Mouse (Mus musculus) limb, embryonic 15.5 days (tissue): ENCODE measurements around the gene Vmn1r212. TPM values are rescaled to one million over a fixed set of nuclear protein-coding genes. Genes with fewer than 3 reads are reported as not detected.
"Not testable (repeated sequence)": the region's sequence is repeated elsewhere in the genome, so short reads cannot be mapped to it uniquely, and the experiment has no call there.

Experiments
- ATAC-seq: fragments of 200-750 bp; cut with Nextera tagmentation; 2 replicates; pipeline ENCODE4 v1.8.0; 2017; ENCODE audit warnings: low read depth, moderate TSS enrichment; ENCODE audit not compliant: insufficient number of reproducible peaks, low FRiP score, low TSS enrichment
- H3K27ac ChIP-seq: fragments of 300-500 bp; sonication (generic); 2 replicates; pipeline ENCODE4 v1.5.1; 2015; ENCODE audit warnings: moderate library complexity, mild to moderate bottlenecking, inconsistent platforms
- H3K27me3 ChIP-seq: fragments of 300-500 bp; sonication (generic); 2 replicates; pipeline ENCODE4 v1.6.1; 2015; ENCODE audit warnings: inconsistent platforms
- H3K36me3 ChIP-seq: fragments of 300-500 bp; sonication (generic); 2 replicates; pipeline ENCODE4 v1.6.1; 2015; ENCODE audit warnings: inconsistent platforms
- H3K4me1 ChIP-seq: fragments of 300-500 bp; sonication (generic); 2 replicates; pipeline ENCODE4 v1.6.1; 2015; ENCODE audit warnings: inconsistent platforms
- H3K4me2 ChIP-seq: fragments of 300-500 bp; sonication (generic); 2 replicates; pipeline ENCODE4 v1.6.1; 2015; ENCODE audit warnings: mild to moderate bottlenecking, inconsistent platforms
- H3K4me3 ChIP-seq: fragments of 300-500 bp; sonication (generic); 2 replicates; pipeline ENCODE4 v1.5.1; 2015; ENCODE audit warnings: mild to moderate bottlenecking, inconsistent platforms
- H3K9ac ChIP-seq: fragments of 300-500 bp; sonication (generic); 2 replicates; pipeline ENCODE4 v1.6.1; 2015; ENCODE audit warnings: inconsistent platforms
- H3K9me3 ChIP-seq: fragments of 300-500 bp; sonication (generic); 2 replicates; pipeline ENCODE4 v1.6.1; 2016; ENCODE audit warnings: inconsistent platforms
- WGBS: fragments of 180-500 bp; shearing (Covaris S2); methylation state at CpG from one replicate; pipeline ENCODE4 v1.1.7; 2015; 5-methylcytosine and 5-hydroxymethylcytosine counted together
- polyA plus RNA-seq: library from polyadenylated mRNA; unstranded; fragments of >200 nt; fragmentation: Nextera tagmentation; extraction: Ambion mirVana; gene quantifications from 2 replicates; pipeline ENCODE4 v1.2.1, GENCODE M21; 2015

Gene Vmn1r212
- polyA plus RNA-seq: not detected in 2 replicates

DNA sequence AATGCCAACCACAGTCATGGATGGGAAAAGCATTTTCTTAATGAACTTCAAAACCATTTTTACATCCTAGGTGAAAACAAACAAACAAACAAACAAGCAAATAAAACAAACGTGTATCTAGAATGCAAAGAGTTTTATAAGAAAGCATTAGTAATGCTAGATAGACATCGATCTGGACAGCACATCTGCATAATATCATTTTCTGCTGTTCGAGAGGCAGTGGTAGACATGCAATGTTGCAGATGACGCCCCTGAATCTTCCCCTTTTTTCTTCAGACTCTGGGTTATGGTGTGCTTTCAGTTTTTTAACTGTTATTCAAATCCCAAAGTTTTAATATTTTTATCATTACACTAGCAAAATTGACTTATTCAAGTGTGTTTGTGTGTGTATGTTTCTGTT, at the start of gene Vmn1r212:
TSS of gene Vmn1r212 (minus strand) at position 101 of the 400 bp plus-strand sequence.
- Histone ChIP-seq H3K4me3 (no peak within 1 kb of the TSS), H3K27ac (no peak within 1 kb of the TSS), H3K9me3 (no peaks in the 10 kb centered on the region), H3K36me3 (no peaks in the 10 kb centered on the region), H3K4me1 (no peaks in the 10 kb centered on the region), H3K9ac (no peak within 1 kb of the TSS), H3K4me2 (no peak within 1 kb of the TSS), H3K27me3 (no peaks in the 10 kb centered on the region)
- WGBS: 82% methylated on average over 4 of the region's 4 CpGs
- no peak for ATAC-seq

DNA sequence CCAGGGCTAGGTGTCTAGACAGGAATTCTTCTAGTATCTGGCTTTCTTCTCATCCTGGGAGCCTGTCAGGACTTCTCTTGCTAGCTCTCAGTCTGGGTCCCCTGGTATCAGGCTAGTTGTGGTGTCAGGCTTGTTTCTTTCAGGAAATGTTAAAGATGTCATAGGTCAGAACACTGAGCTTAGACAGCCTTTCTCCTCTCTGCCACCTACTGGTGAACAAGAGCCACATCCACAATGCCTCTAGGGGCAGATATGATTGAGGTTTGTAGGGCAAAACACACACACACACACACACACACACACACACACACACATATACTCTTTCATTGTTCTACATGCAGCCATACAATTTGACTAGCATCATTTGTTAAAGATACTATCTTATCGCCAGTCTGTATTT, 4.7 kb downstream of the Vmn1r212 start:
- no peaks in the 10 kb centered on the region for H3K36me3 ChIP-seq
- WGBS: 90% methylated on average over 1 of the region's 1 CpGs
- H3K9me3 ChIP-seq: no peaks in the 10 kb centered on the region
- H3K4me2 ChIP-seq: no peak overlapping the region
- no peak overlapping the region for H3K4me3 ChIP-seq
- no peak overlapping the region for H3K27ac ChIP-seq
- H3K9ac ChIP-seq: no peak overlapping the region
- H3K27me3 ChIP-seq: no peaks in the 10 kb centered on the region
- ATAC-seq: no peak
- H3K4me1 ChIP-seq: no peaks in the 10 kb centered on the region

DNA sequence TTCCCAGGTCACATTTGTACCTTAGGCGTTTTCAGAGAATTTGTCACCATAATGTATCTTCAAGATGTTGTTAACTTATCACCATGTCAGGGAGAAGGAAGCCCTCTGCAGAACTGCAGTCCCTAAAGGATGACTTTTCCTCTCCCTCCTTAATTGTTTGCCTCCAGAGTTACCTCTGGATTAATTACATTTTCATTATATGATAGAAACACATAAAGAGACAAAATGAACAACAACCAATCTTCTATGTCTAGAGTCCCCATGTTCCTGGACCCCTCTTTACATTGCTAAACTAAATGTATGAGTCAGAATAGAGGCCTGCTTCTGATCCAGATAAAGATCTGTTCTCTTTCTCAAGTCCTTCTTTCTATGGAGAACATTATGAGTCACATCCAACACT, 26.5 kb downstream of the Vmn1r212 start, which contains the start of gene Vmn1r211:
TSS of gene Vmn1r211 (minus strand) at position 101 of the 400 bp plus-strand sequence.
- Histone ChIP-seq H3K4me3 (no peak within 1 kb of the TSS), H3K36me3 (no peaks in the 10 kb centered on the region), H3K27ac (no peak within 1 kb of the TSS), H3K4me2 (no peak within 1 kb of the TSS), H3K9ac (no peak within 1 kb of the TSS), H3K27me3 (no peaks in the 10 kb centered on the region), H3K9me3 (no peaks in the 10 kb centered on the region), H3K4me1 (no peaks in the 10 kb centered on the region)
- no peak for ATAC-seq
- 67% methylated on average over 1 of the region's 1 CpGs for WGBS

DNA sequence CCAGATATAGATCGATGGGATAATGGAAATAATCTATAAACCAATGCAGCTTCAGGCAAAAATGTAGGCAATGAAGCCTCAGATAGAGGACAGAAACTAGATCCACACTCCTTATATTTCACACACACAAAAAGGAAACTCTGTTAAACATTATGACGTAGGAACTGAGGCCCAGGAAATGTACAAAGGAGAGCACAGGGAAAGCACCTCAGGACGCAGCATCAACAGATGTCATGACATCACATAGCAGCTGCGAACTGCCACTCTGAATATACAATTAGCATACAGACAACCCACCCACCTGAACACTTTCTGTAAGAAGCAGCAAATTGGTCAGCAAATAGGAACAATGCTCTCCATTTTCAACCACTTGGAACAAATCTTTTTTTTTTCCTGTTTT, 29.2 kb downstream of the Vmn1r212 start:
- no peaks in the 10 kb centered on the region for H3K9me3 ChIP-seq
- no peak for ATAC-seq
- H3K4me1 ChIP-seq: no peaks in the 10 kb centered on the region
- H3K4me3 ChIP-seq: no peak overlapping the region
- H3K4me2 ChIP-seq: no peak overlapping the region
- H3K27ac ChIP-seq: no peak overlapping the region
- no peak overlapping the region for H3K9ac ChIP-seq
- WGBS: 73% methylated on average over 4 of the region's 4 CpGs
- H3K27me3 ChIP-seq: no peaks in the 10 kb centered on the region
- no peaks in the 10 kb centered on the region for H3K36me3 ChIP-seq

DNA sequence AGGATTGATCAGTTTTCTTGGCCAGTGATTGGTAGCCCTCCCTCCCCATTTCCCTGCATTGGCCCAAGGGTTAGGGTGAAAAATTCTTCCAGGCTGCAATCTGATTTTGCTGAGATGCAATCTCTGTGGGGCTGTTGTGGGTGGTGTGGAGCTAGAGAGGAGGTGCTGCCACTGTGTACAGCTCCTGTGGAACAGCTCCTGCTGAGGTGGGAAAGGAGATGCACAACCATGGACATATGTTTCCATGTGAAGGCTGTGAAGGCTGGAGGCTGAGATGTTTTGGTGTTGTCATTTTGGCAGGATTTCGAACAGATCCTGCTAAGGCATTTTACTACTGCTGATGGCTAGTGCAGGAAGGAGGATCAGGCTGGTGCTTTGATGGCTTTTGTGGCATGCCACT, 37.2 kb downstream of the Vmn1r212 start:
- 70% methylated on average over 1 of the region's 1 CpGs for whole genome bisulfite sequencing
- Histone ChIP-seq H3K27me3 (no peaks in the 10 kb centered on the region), H3K36me3 (no peaks in the 10 kb centered on the region), H3K4me3 (no peak overlapping the region), H3K4me1 (no peaks in the 10 kb centered on the region), H3K9ac (no peak overlapping the region), H3K27ac (no peak overlapping the region), H3K4me2 (no peak overlapping the region), H3K9me3 (no peaks in the 10 kb centered on the region)
- ATAC-seq: no peak

DNA sequence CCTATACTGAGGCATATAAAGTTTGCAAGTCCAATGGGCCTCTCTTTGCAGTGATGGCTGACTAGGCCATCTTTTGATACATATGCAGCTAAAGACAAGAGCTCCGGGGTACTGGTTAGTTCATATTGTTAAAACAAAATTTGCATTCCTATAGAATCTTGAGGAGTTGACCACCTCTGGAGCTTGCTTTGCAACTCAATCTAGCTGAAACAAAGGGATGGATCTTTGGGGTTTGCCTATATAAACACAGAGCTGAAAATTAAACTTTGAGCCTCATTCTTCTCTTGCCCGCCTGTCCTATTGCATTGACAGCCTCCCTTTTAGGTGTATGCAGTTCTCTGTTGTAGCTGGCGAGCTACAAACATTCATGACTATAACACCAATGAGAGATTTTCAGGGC, 39.7 kb downstream of the Vmn1r212 start:
- H3K9me3 ChIP-seq, H3K4me2 ChIP-seq, H3K4me3 ChIP-seq, H3K27ac ChIP-seq, H3K27me3 ChIP-seq, ATAC-seq, H3K9ac ChIP-seq, H3K4me1 ChIP-seq, H3K36me3 ChIP-seq: not testable (repeated sequence)
- WGBS: 75% methylated on average over 3 of the region's 3 CpGs

Other genes starting within 250 kb of the Vmn1r212 start
- gene Vmn1r207-ps, start 154.6 kb downstream of the Vmn1r212 start, polyA plus RNA-seq: not detected in 2 replicates
- not detected in 2 replicates for gene Vmn1r208, start 106.8 kb downstream of the Vmn1r212 start, polyA plus RNA-seq
- not detected in 2 replicates for gene Vmn1r209, start 74.5 kb downstream of the Vmn1r212 start, polyA plus RNA-seq
- gene Vmn1r210, start 52.9 kb downstream of the Vmn1r212 start, polyA plus RNA-seq: not detected in 2 replicates
- gene Vmn1r211, start 26.6 kb downstream of the Vmn1r212 start, polyA plus RNA-seq: not detected in 2 replicates
- gene Vmn1r213, start 123.5 kb upstream of the Vmn1r212 start, polyA plus RNA-seq: not detected in 2 replicates
- not detected in 2 replicates for gene Vmn1r214, start 146.2 kb upstream of the Vmn1r212 start, polyA plus RNA-seq
- gene Vmn1r215, start 183.8 kb upstream of the Vmn1r212 start, polyA plus RNA-seq: not detected in 2 replicates
- not detected in 2 replicates for gene Vmn1r217, start 234.0 kb upstream of the Vmn1r212 start, polyA plus RNA-seq
- not detected in 2 replicates for gene Vmn1r218, start 248.9 kb upstream of the Vmn1r212 start, polyA plus RNA-seq